Mouse (Mus musculus) forebrain, embryonic 13.5 days (tissue): ENCODE data around the gene Tgfbr2. TPM values are rescaled to one million over a fixed set of nuclear protein-coding genes. Genes with fewer than 3 reads are reported as not detected.
"Not testable (repeated sequence)": the region's sequence is repeated elsewhere in the genome, so short reads cannot be mapped to it uniquely, and the experiment has no call there.

Source experiments
- ATAC-seq: fragments of 200-750 bp; cut with Nextera tagmentation; 2 replicates; pipeline ENCODE4 v1.8.0; 2017
- H3K27ac ChIP-seq: fragments of 300-500 bp; sonication (generic); 2 replicates; pipeline ENCODE4 v1.5.1; 2015; ENCODE audit warnings: inconsistent platforms, mild to moderate bottlenecking, moderate library complexity
- H3K27me3 ChIP-seq: fragments of 300-500 bp; sonication (generic); 2 replicates; pipeline ENCODE4 v1.6.1; 2015; ENCODE audit warnings: mild to moderate bottlenecking, inconsistent platforms
- H3K36me3 ChIP-seq: fragments of 300-500 bp; sonication (generic); 2 replicates; pipeline ENCODE4 v1.6.1; 2015; ENCODE audit warnings: mild to moderate bottlenecking, inconsistent platforms; ENCODE audit not compliant: poor library complexity, severe bottlenecking
- H3K4me1 ChIP-seq: fragments of 300-500 bp; sonication (generic); 2 replicates; pipeline ENCODE4 v1.6.1; 2015; ENCODE audit warnings: inconsistent platforms
- H3K4me2 ChIP-seq: fragments of 300-500 bp; sonication (generic); 2 replicates; pipeline ENCODE4 v1.6.1; 2015; ENCODE audit warnings: inconsistent platforms, mild to moderate bottlenecking, moderate library complexity
- H3K4me3 ChIP-seq: fragments of 300-500 bp; sonication (generic); 2 replicates; pipeline ENCODE4 v1.5.1; 2015; ENCODE audit warnings: mild to moderate bottlenecking, inconsistent platforms
- H3K9ac ChIP-seq: fragments of 300-500 bp; sonication (generic); 2 replicates; pipeline ENCODE4 v1.6.1; 2015; ENCODE audit warnings: mild to moderate bottlenecking, inconsistent platforms
- H3K9me3 ChIP-seq: fragments of 300-500 bp; sonication (generic); replicated peaks from 2 replicates; pipeline ENCODE4 v1.6.1; 2016; ENCODE audit warnings: inconsistent platforms
- WGBS: fragments of 180-500 bp; shearing (Covaris S2); methylation state at CpG from one replicate; pipeline ENCODE4 v1.1.7; 2015; 5-methylcytosine and 5-hydroxymethylcytosine counted together
- polyA plus RNA-seq: library from polyadenylated mRNA; unstranded; fragments of >200 nt; fragmentation: Nextera tagmentation; extraction: Ambion mirVana; gene quantifications from 2 replicates; pipeline ENCODE4 v1.2.1, GENCODE M21; 2015

Tgfbr2 gene
- polyA plus RNA-seq, 1 experiment from 2014 or later = 4.2 TPM

DNA sequence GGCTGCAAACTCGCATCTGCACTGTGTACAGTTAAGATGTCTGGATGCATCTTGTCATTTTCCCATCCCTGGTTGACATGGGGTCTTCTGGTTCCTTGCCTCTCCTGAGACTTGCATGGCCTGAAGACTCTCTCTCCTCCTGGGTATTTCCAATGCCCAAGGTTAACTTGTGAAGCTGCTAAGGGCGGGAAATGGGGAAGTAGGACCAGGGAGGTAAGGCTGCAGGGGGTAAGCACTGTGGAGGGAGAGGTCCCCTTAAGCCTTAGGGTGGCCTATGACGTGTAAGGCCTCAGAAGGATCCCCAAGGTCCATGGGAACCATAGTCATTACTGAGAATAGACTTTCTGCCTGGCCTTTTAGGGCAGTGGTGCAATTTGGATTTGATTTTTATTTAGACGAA lies 133.8 kb downstream of the Tgfbr2 start:
- ATAC-seq = no peak
- Histone ChIP-seq H3K36me3 (no peaks in the 10 kb centered on the region), H3K4me3 (no peak overlapping the region), H3K27me3 (no peaks in the 10 kb centered on the region), H3K9me3 (no peaks in the 10 kb centered on the region), H3K4me2 (no peak overlapping the region), H3K9ac (no peak overlapping the region), H3K4me1 (no peaks in the 10 kb centered on the region), H3K27ac (no peak overlapping the region)
- WGBS = 72% methylated on average over 4 of the region's 4 CpGs

DNA sequence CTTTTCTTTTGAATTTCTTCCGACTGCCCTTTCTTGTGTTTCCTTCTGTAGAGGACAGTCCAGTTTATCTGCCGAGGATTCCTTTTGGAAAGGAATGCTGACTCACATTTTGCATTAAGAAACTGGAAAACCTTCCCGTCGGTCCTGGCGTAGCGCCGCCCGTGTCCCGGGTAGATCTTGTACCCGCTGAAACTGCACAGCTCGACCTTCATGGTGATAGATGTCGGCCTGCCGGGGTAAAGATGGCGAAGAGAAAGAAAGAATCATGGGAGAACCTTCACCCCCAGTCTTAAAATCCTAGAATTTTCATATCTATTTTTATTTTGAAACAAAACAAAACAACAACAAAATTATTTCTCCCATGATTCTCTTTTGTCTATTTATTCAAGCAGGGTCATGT lies 134.3 kb downstream of the Tgfbr2 start:
- H3K9ac ChIP-seq, H3K9me3 ChIP-seq, H3K27ac ChIP-seq, ATAC-seq, H3K36me3 ChIP-seq, H3K27me3 ChIP-seq, H3K4me3 ChIP-seq, H3K4me1 ChIP-seq, H3K4me2 ChIP-seq: not testable (repeated sequence)
- 95% methylated on average over 14 of the region's 14 CpGs for WGBS

DNA sequence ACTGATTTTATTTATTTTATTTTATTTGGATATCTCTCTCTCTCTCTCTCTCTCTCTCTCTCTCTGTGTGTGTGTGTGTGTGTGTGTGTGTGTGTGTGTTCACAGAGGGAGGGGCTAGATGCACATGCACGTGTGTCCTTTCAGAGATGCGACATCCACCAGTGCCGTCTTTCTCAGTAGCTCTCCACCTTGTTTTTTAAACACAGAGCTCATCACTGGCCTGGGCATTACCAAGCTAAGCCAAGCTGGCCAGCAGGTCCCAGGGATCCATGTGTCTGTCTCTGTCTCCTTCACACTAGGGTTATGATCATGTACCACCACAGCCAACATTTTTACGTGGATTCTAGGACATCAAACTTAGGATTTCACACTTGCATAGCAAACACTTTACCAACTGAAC lies 135.2 kb downstream of the Tgfbr2 start:
- no peak overlapping the region for H3K9ac ChIP-seq
- WGBS = 87% methylated on average over 4 of the region's 4 CpGs

DNA sequence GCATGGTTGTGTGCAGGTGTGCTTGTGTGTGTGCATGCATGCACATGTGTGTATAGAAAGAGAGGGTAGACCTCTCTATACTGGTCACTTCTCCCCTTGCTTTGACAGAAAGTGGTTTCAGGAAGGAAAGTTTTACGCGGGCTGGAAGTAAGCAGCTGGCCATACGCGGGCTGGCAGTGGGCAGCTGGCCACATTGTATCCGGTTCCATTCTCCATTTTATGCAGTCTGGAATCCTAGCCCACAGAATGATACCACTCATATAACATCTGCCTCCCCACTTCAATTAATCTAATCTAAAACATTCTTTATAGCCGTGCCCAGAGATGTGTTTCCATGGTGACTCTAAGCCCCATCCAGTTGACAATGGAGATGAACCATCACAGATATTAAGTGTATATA lies 136.9 kb downstream of the Tgfbr2 start:
- no peak overlapping the region for H3K9ac ChIP-seq
- no peak for ATAC-seq
- no peaks in the 10 kb centered on the region for H3K4me1 ChIP-seq
- H3K4me3 ChIP-seq = no peak overlapping the region
- H3K27ac ChIP-seq = no peak overlapping the region
- no peak overlapping the region for H3K4me2 ChIP-seq
- H3K27me3 ChIP-seq = no peaks in the 10 kb centered on the region
- H3K9me3 ChIP-seq = no peaks in the 10 kb centered on the region
- no peaks in the 10 kb centered on the region for H3K36me3 ChIP-seq
- 79% methylated on average over 6 of the region's 6 CpGs for WGBS

More for the DNA sequence above, 135.2 kb downstream of the Tgfbr2 start:
- Histone ChIP-seq H3K9me3 (no peaks in the 10 kb centered on the region), H3K4me2 (no peak overlapping the region), H3K4me3 (no peak overlapping the region), H3K4me1 (no peaks in the 10 kb centered on the region), H3K27me3 (no peaks in the 10 kb centered on the region), H3K36me3 (no peaks in the 10 kb centered on the region), H3K27ac (no peak overlapping the region)
- ATAC-seq = no peak
